Mouse (Mus musculus) kidney, adult 2 months (tissue): Measurements from ENCODE around the gene Otop3.

Source experiments
- CTCF ChIP-seq: fragments of 200-500 bp; conservative IDR thresholded peaks from 2 replicates; pipeline ENCODE4 v1.5.1; 2011; ENCODE audit warnings: low read depth, mild to moderate bottlenecking, control low read depth, low read length, moderate library complexity, mixed read lengths; ENCODE audit not compliant: insufficient read depth, insufficient read length
- POLR2A ChIP-seq: fragments of 200-500 bp; IDR thresholded peaks from one replicate; pipeline ENCODE4 v1.6.1; 2011; ENCODE audit warnings: low read depth, low read length, control low read depth

GRCm38 (mm10) chr11:115318245-115319027 lies 16.1 kb upstream of the Otop3 start:
- TF ChIP-seq CTCF = no peak
- no peak for TF ChIP-seq POLR2A
